Mouse (Mus musculus) kidney, adult 11 months (tissue): ENCODE measurements at regions not wholly inside any gene's neighbourhood (a gene's known extent, or its start where the extent isn't known, plus 50 kb on each side); places are given as distances from the start of the nearest gene placed in this dataset.

Source experiments
- DNase-seq: peaks from one replicate; pipeline ENCODE4 v3.0.0; 2022

GRCm38 (mm10) chr17:91216429-91216828 lies 123.6 kb upstream of the Nrxn1 start:
- DNase-seq = no peak

- DNase-seq = no peak
Measured at GRCm38 (mm10) chr17:91182574-91182973, 89.7 kb upstream of the Nrxn1 start.

- no peak for DNase-seq
Measured at GRCm38 (mm10) chr17:91161834-91162233, 69.0 kb upstream of the Nrxn1 start.
